Mouse (Mus musculus) frontal cortex, adult (tissue): ENCODE results near the gene Gpr82.

Source experiments
- ATAC-seq: cut with Nextera tagmentation; 2 replicates; pipeline ENCODE4 v1.9.2; 2017; ENCODE audit warnings: mild to moderate bottlenecking, moderate library complexity, mixed read lengths; ENCODE audit not compliant: low TSS enrichment

Gene Gpr82

GRCm38 (mm10) chrX:13661063-13661462, at the start of gene Gpr82:
TSS of gene Gpr82 (plus strand) at chrX:13661363.
- ATAC-seq, result no peak

DNA sequence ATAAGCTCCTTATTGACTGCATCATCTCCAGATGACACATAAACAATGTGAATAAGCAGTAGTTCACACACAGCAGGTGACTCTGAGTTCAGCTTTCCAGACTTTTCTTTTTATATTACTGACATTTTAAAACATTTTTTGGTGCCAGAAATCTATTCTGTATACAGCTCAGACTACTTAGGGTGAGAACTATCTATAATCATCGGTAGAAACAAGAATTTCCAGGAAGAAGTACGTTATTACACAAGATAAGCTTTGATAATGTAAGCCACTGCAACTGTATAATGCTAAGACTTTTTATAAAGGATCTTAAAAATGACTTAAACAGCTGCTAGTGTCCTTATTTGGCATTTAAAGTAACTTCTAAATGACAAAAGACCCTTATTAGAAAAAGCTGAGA, 49.0 kb upstream of the Gpr82 start:
- ATAC-seq, result no peak

DNA sequence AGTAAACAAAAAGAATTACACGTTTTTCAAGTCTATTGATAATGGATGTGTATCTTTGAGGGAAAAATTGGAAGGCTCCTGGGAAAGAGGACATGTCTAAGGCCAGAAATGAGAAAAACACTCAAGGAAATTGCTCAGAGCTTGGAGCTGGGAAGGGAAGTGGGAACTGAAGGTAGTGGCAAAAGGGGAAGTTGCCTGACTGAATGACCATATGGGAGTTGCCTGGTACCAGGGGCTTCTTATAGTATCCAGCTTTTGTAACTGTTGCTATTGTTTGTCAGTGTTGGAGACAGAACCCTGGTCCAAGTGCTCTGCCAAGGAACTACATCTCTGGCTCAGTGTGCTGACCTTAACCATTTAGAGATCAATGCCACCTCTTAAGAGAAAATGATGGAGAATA, 44.4 kb upstream of the Gpr82 start:
- no peak for ATAC-seq

GRCm38 (mm10) chrX:13617294-13617693, 43.9 kb upstream of the Gpr82 start:
- ATAC-seq, result no peak

GRCm38 (mm10) chrX:13618476-13618875, 42.7 kb upstream of the Gpr82 start:
- no peak for ATAC-seq

- no peak for ATAC-seq
These were observed 39.7 kb upstream of the Gpr82 start for GRCm38 (mm10) chrX:13621473-13621872.

DNA sequence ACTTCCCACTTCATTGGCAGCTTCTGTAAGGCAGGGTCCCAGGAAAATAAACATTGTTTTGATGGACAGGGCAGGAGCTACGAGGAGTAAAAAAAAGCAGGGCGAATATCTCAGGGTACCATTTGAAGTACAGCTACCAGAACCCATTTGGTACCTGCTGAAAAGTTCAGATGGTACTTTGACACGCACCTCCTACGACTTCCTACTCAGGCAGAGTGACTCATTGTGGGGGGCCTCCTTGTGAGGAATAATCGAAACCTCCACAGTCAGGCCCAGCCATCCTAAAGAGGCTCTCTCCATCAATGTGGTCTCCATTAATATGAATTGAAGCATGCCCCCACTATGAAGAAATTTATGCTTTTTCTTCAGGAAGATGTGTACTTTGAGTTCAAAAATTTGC, 38.5 kb upstream of the Gpr82 start:
- no peak for ATAC-seq

DNA sequence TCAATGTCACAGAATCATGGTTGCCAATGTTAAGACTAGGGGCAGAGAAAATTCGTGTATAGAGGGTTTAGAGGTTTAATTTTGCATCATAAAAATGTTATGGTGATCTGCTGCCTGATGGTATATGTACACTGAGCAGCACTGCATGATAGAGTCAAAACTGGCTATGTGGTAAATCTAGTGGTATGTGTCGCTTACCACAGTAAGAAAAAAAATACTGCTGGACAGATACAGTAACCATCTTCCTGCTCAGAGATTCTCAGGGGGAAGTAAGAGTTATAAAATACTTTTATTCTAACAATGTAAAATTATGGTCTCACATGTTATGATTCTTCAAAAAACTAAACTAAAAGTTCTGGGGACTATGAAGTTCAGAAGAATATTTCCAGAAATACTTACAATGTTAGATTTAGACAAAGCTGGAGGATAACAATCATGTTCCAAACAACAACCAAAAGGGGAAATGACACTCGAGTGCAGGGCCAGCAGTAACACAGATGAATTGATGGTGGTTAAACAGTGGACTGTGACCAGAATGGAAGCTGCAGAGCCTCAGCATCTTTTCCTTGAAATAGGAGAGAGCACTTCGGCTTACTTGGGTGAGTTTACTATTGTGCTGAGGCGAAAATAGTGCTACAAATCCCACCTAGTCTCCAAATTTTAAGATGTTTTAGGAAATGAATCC, 29.4 kb upstream of the Gpr82 start, which contains the start of gene Gpr34:
Gene Gpr34, plus strand, starts transcription at position 491 of the 685 bp plus-strand sequence.
- no peak for ATAC-seq

GRCm38 (mm10) chrX:13636398-13636797, 24.8 kb upstream of the Gpr82 start:
- ATAC-seq, result no peak

- no peak for ATAC-seq
These were observed 22.3 kb upstream of the Gpr82 start for GRCm38 (mm10) chrX:13638894-13639293.

DNA sequence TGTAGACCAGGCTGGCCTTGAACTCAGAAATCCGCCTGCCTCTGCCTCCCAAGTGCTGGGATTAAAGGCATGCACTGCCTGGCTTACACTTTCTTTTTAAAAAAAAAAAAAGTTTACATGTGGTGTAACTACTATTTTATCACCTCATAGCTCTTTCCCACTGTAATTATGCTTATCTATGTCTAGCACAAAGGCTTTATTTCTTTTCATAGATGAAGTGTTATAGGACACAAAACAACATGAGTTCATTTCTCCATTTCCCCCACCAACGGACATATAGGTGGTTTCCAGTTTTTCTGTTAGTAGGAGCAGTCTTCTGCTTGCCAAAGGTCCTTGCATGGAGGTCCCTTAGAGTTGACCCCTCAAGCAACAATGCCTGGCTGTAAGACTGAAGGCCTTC, 9.3 kb upstream of the Gpr82 start:
- no peak for ATAC-seq

GRCm38 (mm10) chrX:13652291-13652690, 8.9 kb upstream of the Gpr82 start:
- no peak for ATAC-seq

- peak; percentile 78 for ATAC-seq
These were observed 6.2 kb upstream of the Gpr82 start for GRCm38 (mm10) chrX:13655005-13655421.

GRCm38 (mm10) chrX:13655906-13656305, 5.3 kb upstream of the Gpr82 start:
- no peak for ATAC-seq

DNA sequence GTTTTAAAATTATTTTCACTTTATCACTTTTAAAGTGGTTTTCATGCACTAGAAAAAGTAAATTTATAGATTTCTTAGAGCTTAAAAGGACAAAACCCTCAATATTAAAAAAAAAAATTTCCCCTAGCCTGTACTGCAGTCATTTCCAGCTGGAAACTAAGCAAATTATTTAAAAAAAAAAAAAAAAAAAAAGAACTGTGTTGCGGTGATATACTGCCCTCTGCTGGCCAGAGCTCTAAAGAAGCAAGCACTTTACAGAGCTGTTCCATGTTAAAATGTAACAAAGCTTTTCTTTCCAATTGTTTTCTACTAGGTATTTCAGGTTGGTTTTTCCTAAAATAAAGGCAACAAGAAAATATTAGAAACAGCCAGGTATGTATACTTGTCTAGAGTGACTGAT, 4.4 kb upstream of the Gpr82 start:
- no peak for ATAC-seq

- no peak for ATAC-seq
These were observed 2.5 kb upstream of the Gpr82 start for GRCm38 (mm10) chrX:13658616-13659140.

GRCm38 (mm10) chrX:13659201-13659890, 1.8 kb upstream of the Gpr82 start:
- no peak for ATAC-seq

GRCm38 (mm10) chrX:13668867-13669266, 7.7 kb downstream of the Gpr82 start:
- ATAC-seq, result no peak

- ATAC-seq, result no peak
These were observed 9.2 kb downstream of the Gpr82 start for GRCm38 (mm10) chrX:13670342-13670741.

DNA sequence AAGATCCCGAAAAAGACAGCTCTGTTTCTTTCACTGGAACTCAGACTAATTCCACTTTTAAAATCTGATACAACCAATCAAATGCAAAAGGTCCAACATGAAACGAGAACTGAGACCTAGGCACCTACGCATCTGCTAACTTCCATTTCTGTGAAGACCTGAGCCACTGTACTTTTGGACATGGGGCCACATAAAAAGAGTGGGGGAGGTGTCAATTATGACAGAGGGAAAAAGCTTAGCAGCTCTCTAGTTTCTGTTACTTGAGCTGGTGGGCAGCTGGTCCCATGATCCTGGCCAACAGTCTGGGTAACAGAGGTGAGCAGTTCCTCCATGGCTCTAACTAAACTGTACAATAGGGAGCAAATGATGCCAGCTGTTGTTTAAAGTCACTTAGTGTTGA, 11.8 kb downstream of the Gpr82 start:
- ATAC-seq, result no peak

DNA sequence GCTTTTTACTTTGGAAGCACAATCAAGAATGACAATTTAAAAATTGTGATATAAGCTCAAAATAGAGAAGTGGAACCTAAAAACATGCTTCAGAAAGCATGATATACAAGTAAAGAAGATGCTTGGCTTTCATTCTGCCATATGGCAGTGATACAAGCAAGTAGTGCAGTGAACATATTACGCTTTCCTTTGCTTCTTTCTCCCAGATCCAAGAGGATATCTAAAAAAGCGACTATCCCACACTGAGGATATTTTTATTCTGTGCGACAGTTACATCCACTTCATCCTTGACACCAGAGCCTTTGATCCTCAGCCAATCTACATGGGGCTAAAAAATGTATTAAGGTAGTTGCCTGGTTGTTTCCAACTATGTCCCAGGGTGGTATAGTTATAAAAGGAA, 20.6 kb downstream of the Gpr82 start:
- peak; percentile 86 for ATAC-seq

- no peak for ATAC-seq
These were observed 25.4 kb downstream of the Gpr82 start for GRCm38 (mm10) chrX:13686589-13686988.

DNA sequence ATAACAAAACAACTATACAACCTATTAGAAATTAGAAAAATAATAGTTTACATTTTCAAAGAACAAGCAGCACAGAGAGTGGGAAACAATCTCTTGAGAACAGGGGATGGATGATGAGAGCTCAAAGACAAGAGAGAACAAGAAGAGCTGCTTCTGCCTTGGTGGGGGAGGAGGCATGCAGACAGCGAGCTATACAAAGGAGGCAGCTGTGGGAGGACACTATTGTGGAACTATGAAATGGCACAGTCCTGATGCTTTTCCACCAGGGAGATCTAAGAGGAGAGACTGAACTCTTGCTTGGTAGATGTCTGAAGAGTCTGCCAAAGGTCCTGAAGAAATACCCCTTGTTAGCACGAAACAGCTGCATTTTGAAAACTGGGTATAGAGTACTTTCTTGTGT, 27.2 kb downstream of the Gpr82 start:
- ATAC-seq, result peak; percentile 95
